Mouse (Mus musculus) kidney, adult 2 months (tissue): ENCODE measurements around the gene Rprd2. TPM values are rescaled to one million over a fixed set of nuclear protein-coding genes. Genes with fewer than 3 reads are reported as not detected.
A peak's percentile ranks its signal among the peaks of the same experiment; 100 is the strongest.

ENCODE experiments used
- DNase-seq: peaks from one replicate; pipeline ENCODE4 v3.0.0; 2021
- H3K27ac ChIP-seq: fragments of 200-500 bp; 2 replicates; pipeline ENCODE4 v1.5.1; 2012; ENCODE audit warnings: low read depth, low read length, control low read depth, inconsistent platforms; ENCODE audit not compliant: insufficient read depth
- H3K27me3 ChIP-seq: fragments of 200-500 bp; replicated peaks from 2 replicates; pipeline ENCODE4 v1.6.1; 2012; ENCODE audit warnings: mild to moderate bottlenecking, moderate library complexity, low read length, inconsistent platforms; ENCODE audit not compliant: control insufficient read depth, insufficient read depth
- H3K36me3 ChIP-seq: fragments of 200-500 bp; 2 replicates; pipeline ENCODE4 v1.6.1; 2012; ENCODE audit warnings: mild to moderate bottlenecking, moderate library complexity, low read length, inconsistent platforms; ENCODE audit not compliant: control insufficient read depth, insufficient read depth
- H3K4me1 ChIP-seq: fragments of 200-500 bp; 2 replicates; pipeline ENCODE4 v1.6.1; 2011; ENCODE audit warnings: low read length; ENCODE audit not compliant: control insufficient read depth, insufficient read depth
- H3K4me3 ChIP-seq: fragments of 200-500 bp; 2 replicates; pipeline ENCODE4 v1.5.1; 2011; ENCODE audit warnings: mild to moderate bottlenecking, low read depth, low read length, control low read depth; ENCODE audit not compliant: insufficient read depth
- CTCF ChIP-seq: fragments of 200-500 bp; conservative IDR thresholded peaks from 2 replicates; pipeline ENCODE4 v1.5.1; 2011; ENCODE audit warnings: low read depth, mild to moderate bottlenecking, control low read depth, low read length, moderate library complexity, mixed read lengths; ENCODE audit not compliant: insufficient read depth, insufficient read length
- POLR2A ChIP-seq: fragments of 200-500 bp; IDR thresholded peaks from one replicate; pipeline ENCODE4 v1.6.1; 2011; ENCODE audit warnings: low read depth, low read length, control low read depth
- WGBS: fragments of 180-500 bp; shearing (Covaris S2); methylation state at CpG from one replicate; pipeline ENCODE4 v1.1.7; 2018; 5-methylcytosine and 5-hydroxymethylcytosine counted together
- polyA plus RNA-seq: library from polyadenylated mRNA; depleted of rRNA; stranded (reverse); fragments of >200 nt; gene quantifications from 2 replicates; pipeline ENCODE4 v1.2.3, GENCODE M21; 2012

Rprd2 gene
- polyA plus RNA-seq, 1 experiment = 13.9 TPM

DNA sequence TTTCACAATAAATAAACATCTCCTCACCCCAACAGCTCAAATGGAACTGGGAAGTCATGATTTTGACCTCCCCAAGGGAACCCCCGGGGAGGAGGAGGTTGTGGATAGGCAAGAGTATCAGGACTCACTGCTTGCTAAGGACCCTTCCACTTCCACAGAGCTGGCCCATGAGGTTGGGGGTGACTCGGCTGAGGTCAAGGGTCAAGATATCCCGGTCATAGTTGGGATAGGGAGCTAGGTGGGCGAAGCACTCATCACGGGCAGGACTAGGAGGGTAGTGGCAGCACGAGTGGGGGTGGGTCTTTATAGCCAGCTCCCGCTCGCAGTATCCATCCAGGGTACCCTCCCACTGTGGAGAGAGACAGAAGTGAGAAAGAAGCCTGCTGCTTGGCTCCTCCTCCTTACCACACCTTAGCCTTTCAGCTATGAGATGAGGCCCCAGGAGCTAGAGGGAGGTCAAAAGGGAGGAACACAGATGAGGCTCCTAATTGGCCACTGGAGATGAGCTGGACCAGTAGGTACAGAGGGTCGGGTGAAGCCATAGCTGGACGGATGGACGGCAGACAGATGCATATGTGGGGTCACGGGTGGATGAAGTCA is 83.5 kb downstream of the Rprd2 start:
- 0 out of 2 replicates have a peak, but pooled peaks cover 4% of the 10 kb centered on the region for H3K4me1 ChIP-seq
- DNase-seq = peak; percentile 27
- no peak for TF ChIP-seq POLR2A
- no peak for TF ChIP-seq CTCF
- H3K36me3 ChIP-seq = no peaks in the 10 kb centered on the region
- H3K27me3 ChIP-seq = no peaks in the 10 kb centered on the region
- H3K4me3 ChIP-seq = no peak overlapping the region
- H3K27ac ChIP-seq = no peak overlapping the region
- WGBS = 87% methylated on average over 12 of the region's 12 CpGs

DNA sequence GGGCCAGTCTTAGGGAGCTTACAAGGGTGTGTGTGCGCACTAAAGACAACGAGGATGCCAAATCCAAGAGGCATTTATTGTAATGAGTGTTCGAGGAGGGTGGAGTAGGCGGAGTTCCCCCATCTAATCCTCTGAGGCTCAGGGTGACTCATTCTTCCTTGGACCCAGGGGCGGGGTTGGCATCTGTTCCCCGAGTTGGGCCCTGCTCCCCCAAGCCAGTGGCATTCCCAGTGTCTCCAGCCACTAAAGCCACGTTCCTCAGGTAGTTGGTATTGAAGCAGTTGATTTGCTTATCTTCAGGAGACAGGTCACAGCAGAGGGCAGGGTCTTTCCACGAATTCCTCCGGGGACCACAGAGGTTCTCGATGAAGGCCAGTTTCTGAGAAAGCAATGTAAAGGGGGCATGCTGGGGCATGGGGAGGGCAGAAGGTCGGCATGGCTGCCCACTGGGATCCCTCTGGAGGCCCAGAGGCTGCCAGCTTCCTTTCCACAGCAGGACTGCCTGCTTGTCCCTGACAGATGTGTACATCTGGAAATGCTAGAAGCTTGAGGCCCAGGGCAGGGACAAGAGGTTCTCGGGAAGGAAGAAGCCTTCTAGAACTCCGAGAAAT is 84.5 kb downstream of the Rprd2 start:
- no peak overlapping the region for H3K4me3 ChIP-seq
- H3K27ac ChIP-seq = no peak overlapping the region
- 0 out of 2 replicates have a peak, but pooled peaks cover 4% of the 10 kb centered on the region for H3K4me1 ChIP-seq
- no peak for TF ChIP-seq CTCF
- TF ChIP-seq POLR2A = no peak
- H3K27me3 ChIP-seq = no peaks in the 10 kb centered on the region
- WGBS = 83% methylated on average over 13 of the region's 13 CpGs
- no peaks in the 10 kb centered on the region for H3K36me3 ChIP-seq
- DNase-seq = no peak

DNA sequence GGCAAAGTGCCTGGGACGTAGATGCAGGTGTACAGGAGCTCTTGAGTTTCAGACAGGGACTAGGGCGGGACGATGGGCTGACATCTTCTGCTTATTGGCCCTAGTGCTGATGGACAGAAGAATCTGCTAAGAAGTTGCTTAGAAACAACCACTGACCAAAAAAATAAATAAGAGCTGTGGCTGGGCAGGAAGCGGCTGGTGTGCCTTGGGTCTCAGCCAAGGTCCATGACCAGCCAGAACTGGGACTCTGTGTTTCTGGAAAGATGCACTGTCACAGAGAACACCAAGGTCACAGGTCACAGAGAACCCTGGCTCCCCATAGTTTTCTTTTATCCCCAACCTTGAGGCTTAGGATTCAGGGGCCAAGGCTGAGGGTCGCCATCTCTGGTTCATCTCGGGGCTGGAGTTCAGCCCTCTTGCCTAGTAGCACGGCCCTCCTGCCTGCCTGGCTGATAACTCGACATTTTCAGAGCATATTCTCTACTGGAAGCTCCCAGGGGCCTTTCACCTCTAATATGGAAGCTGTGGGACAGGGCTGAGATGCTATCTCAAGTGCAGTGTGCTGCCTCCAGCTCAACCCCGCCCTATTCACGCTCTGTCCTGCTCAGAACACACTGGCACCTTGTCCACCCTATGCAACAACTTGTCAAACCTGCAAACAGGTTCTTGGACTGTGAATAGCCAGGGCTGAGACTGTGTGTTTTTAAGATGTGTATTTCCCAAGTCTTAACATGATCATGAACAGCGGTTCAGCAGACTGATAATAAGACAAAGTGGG is 85.7 kb downstream of the Rprd2 start:
- Histone ChIP-seq H3K36me3 (no peaks in the 10 kb centered on the region), H3K27me3 (no peaks in the 10 kb centered on the region), H3K4me1 (0 out of 2 replicates have a peak, but pooled peaks cover 4% of the 10 kb centered on the region), H3K27ac (peak overlapping the region; percentile 8), H3K4me3 (no peak overlapping the region)
- 72% methylated on average over 11 of the region's 11 CpGs for WGBS
- peak; percentile 75 for DNase-seq
- TF ChIP-seq CTCF (no peak), POLR2A (no peak)

DNA sequence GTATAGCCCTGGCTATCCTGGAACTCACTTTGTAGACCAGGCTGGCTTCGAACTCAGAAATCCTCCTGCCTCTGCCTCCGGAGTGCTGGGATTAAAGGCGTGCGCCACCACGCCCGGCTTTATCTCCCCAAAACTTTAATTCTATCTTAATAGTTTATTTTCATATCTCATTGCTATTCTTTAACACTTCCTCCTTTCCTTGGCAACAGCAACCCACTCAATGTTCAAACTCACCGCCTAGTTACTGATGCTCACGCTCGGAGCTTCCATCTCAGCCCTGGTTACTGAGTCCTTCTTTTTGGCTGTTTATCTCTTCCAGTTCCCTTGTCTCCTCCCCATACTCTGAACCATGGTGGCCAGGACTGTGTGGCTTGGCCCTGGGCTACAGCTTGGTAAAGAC is 86.4 kb downstream of the Rprd2 start:
- Histone ChIP-seq H3K27me3 (no peaks in the 10 kb centered on the region), H3K4me1 (0 out of 2 replicates have a peak, but pooled peaks cover 4% of the 10 kb centered on the region), H3K4me3 (no peak overlapping the region), H3K27ac (peak overlapping the region; percentile 8; the same call in 1 of the 2 replicates), H3K36me3 (no peaks in the 10 kb centered on the region)
- no peak for DNase-seq
- TF ChIP-seq POLR2A (no peak), CTCF (no peak)
- WGBS = 94% methylated on average over 9 of the region's 9 CpGs

DNA sequence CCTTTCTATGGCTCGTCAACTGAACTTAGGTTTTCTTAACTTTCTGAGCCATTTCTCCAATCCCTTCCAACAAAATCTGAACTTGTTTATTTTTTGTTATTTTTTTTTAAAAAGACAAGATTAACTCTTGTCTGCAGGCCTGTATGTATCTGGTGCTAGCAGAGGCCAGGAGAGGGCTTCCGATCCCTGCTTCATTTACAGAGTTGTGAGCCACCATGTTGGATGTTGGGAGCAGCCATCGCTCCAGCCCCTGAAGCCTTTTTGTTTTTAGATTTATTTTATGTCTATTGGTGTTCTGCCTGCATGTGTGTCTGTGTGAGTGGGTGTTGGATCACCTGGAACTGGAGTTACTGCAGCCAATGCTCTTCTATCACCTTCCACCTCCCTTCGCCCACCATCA is 86.9 kb downstream of the Rprd2 start:
- H3K36me3 ChIP-seq = no peaks in the 10 kb centered on the region
- 90% methylated on average over 4 of the region's 4 CpGs for WGBS
- DNase-seq = no peak
- TF ChIP-seq POLR2A = no peak
- no peak for TF ChIP-seq CTCF
- no peak overlapping the region for H3K27ac ChIP-seq
- no peaks in the 10 kb centered on the region for H3K27me3 ChIP-seq
- H3K4me3 ChIP-seq = no peak overlapping the region
- H3K4me1 ChIP-seq = 0 out of 2 replicates have a peak, but pooled peaks cover 4% of the 10 kb centered on the region

DNA sequence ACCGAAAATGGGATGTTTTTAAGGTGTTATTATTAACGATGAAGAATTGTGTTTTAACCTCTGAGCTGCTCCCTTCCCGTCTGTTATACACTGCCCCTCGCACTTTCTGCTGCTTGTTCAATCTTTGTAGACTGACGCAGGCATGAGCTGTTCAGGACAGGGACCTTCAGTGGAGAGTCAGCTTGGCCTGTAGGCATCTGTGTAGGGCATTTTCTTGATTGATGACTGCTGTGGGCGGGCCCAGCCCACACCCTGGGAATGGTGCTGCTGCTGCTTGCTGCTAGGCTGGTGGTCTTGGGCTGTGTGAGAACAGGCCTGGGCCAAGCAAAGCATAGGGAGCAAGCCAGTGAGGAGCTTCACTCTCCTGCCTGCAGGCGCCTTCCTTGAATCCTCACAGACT is 88.2 kb downstream of the Rprd2 start:
- TF ChIP-seq CTCF (no peak), POLR2A (no peak)
- DNase-seq = no peak
- 88% methylated on average over 7 of the region's 7 CpGs for WGBS

DNA sequence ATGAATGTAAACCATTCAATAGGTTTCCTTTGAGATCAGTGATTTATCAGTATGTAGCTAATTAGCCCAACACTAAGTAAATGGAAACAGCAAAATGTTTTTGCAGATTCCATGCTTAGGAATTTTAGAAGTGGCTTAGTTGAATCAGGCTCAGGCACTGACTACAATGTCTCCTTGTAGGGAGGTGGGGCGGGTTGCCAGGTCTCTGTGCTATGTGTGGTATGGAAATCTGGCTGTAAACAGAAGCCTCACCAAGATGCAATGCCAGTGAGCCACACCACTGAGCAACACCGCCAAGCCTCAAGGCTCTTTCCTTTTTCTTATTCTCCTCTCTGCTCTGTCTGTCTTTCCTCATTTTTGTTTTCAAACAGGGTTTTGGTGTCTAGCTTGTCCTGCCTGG is 89.8 kb downstream of the Rprd2 start:
- H3K27ac ChIP-seq = no peak overlapping the region
- DNase-seq = no peak
- WGBS = 93% methylated on average over 2 of the region's 2 CpGs
- TF ChIP-seq CTCF = no peak
- no peak for TF ChIP-seq POLR2A
- no peaks in the 10 kb centered on the region for H3K27me3 ChIP-seq
- H3K4me1 ChIP-seq = 0 out of 2 replicates have a peak, but pooled peaks cover 4% of the 10 kb centered on the region
- H3K4me3 ChIP-seq = no peak overlapping the region
- H3K36me3 ChIP-seq = no peaks in the 10 kb centered on the region

More for the DNA sequence above, 88.2 kb downstream of the Rprd2 start:
- Histone ChIP-seq H3K27ac (no peak overlapping the region), H3K4me3 (no peak overlapping the region), H3K4me1 (0 out of 2 replicates have a peak, but pooled peaks cover 4% of the 10 kb centered on the region), H3K27me3 (no peaks in the 10 kb centered on the region), H3K36me3 (no peaks in the 10 kb centered on the region)
